Mouse (Mus musculus) heart, embryonic 14.5 days (tissue): Measurements from ENCODE around the gene Mark2. TPM values are rescaled to one million over a fixed set of nuclear protein-coding genes. Genes with fewer than 3 reads are reported as not detected.
A peak's percentile ranks its signal among the peaks of the same experiment; 100 is the strongest.

ENCODE experiments used
- ATAC-seq: fragments of 200-750 bp; cut with Nextera tagmentation; 2 replicates; pipeline ENCODE4 v1.8.0; 2017; ENCODE audit warnings: low read depth, moderate TSS enrichment; ENCODE audit not compliant: insufficient number of reproducible peaks, insufficient read depth, low FRiP score
- H3K27ac ChIP-seq, 2 experiments: fragments of 200-500 bp in 1 of 2; fragments of 300-500 bp in 1 of 2; sonication (generic) in 1 of 2; replicated peaks in 1 of 2; 2 replicates each; pipeline ENCODE4 v1.5.1; 2012 to 2014; ENCODE audit warnings: low read depth in 2 of 2, low read length in 2 of 2, control low read depth in 1 of 2, mild to moderate bottlenecking in 1 of 2, mixed read lengths in 1 of 2; ENCODE audit not compliant: control insufficient read depth in 1 of 2, insufficient read depth in 1 of 2
- H3K27me3 ChIP-seq: fragments of 300-500 bp; sonication (generic); 2 replicates; pipeline ENCODE4 v1.6.1; 2014; ENCODE audit warnings: mild to moderate bottlenecking, low read length, control low read depth; ENCODE audit not compliant: control insufficient read depth, insufficient read depth
- H3K36me3 ChIP-seq: fragments of 300-500 bp; sonication (generic); 2 replicates; pipeline ENCODE4 v1.6.1; 2014; ENCODE audit warnings: mild to moderate bottlenecking, control low read depth, low read length, mixed read lengths; ENCODE audit not compliant: control insufficient read depth, insufficient read depth
- H3K4me1 ChIP-seq, 2 experiments: fragments of 200-500 bp in 1 of 2; fragments of 300-500 bp in 1 of 2; sonication (generic) in 1 of 2; 2 replicates each; pipeline ENCODE4 v1.6.1; 2012 to 2014; ENCODE audit warnings: low read length in 2 of 2, control low read depth in 1 of 2, mixed read lengths in 1 of 2; ENCODE audit not compliant: control insufficient read depth in 2 of 2, insufficient read depth in 2 of 2
- H3K4me2 ChIP-seq: fragments of 300-500 bp; sonication (generic); 2 replicates; pipeline ENCODE4 v1.6.1; 2014; ENCODE audit warnings: mild to moderate bottlenecking, low read length
- H3K4me3 ChIP-seq, 2 experiments: fragments of 200-500 bp in 1 of 2; fragments of 300-500 bp in 1 of 2; sonication (generic) in 1 of 2; 2 replicates each; pipeline ENCODE4 v1.5.1; 2012 to 2014; ENCODE audit warnings: low read length in 2 of 2, mild to moderate bottlenecking in 2 of 2, control low read depth in 1 of 2, low read depth in 1 of 2, moderate library complexity in 1 of 2; ENCODE audit not compliant: control insufficient read depth in 1 of 2, insufficient read depth in 1 of 2
- H3K9ac ChIP-seq: fragments of 300-500 bp; sonication (generic); 2 replicates; pipeline ENCODE4 v1.6.1; 2014; ENCODE audit warnings: mild to moderate bottlenecking, low read length
- H3K9me3 ChIP-seq: fragments of 300-500 bp; sonication (generic); 2 replicates; pipeline ENCODE4 v1.6.1; 2016; ENCODE audit warnings: low read length, control low read depth; ENCODE audit not compliant: control insufficient read depth
- WGBS: fragments of 180-500 bp; shearing (Covaris S2); extraction: QIAGEN DNeasy Blood & Tissue Kit; methylation state at CpG from one replicate; pipeline ENCODE4 v1.1.7; 2014; 5-methylcytosine and 5-hydroxymethylcytosine counted together
- polyA plus RNA-seq: library from polyadenylated mRNA; unstranded; fragments of >200 nt; fragmentation: Nextera tagmentation; extraction: Ambion mirVana; gene quantifications from 2 replicates; pipeline ENCODE4 v1.2.1, GENCODE M21; 2014

Gene Mark2
- polyA plus RNA-seq, 1 experiment from 2014 or later, result 40.2 TPM

GRCm38 (mm10) chr19:7239574-7239973 is 102.1 kb downstream of the Mark2 start:
- peak overlapping the region; percentile 92 for H3K9ac ChIP-seq
- H3K27me3 ChIP-seq, result no peaks in the 10 kb centered on the region
- peaks cover 36% of the 10 kb centered on the region for H3K36me3 ChIP-seq
- peak overlapping the region; percentile 64 to 79 for H3K4me3 ChIP-seq
- peaks cover 2 to 21% of the 10 kb centered on the region in 2 experiments for H3K4me1 ChIP-seq
- ATAC-seq, result no peak
- H3K9me3 ChIP-seq, result peaks cover 5% of the 10 kb centered on the region; the same call in 1 of the 2 replicates
- peak overlapping the region; percentile 80 for H3K4me2 ChIP-seq
- H3K27ac ChIP-seq, result peak overlapping the region in 1 of 2 experiments; percentile 89; a peak in 1 of 4 replicates
- 76% methylated on average over 3 of the region's 3 CpGs for WGBS

- peaks cover 5% of the 10 kb centered on the region; the same call in 1 of the 2 replicates for H3K9me3 ChIP-seq
- no peak overlapping the region for H3K27ac ChIP-seq
- no peak overlapping the region for H3K9ac ChIP-seq
- H3K4me3 ChIP-seq, result no peak overlapping the region
- peaks cover 2 to 21% of the 10 kb centered on the region in 2 experiments for H3K4me1 ChIP-seq
- H3K4me2 ChIP-seq, result no peak overlapping the region
- ATAC-seq, result no peak
- WGBS, result 82% methylated on average over 4 of the region's 4 CpGs
- H3K36me3 ChIP-seq, result peaks cover 64% of the 10 kb centered on the region
- no peaks in the 10 kb centered on the region for H3K27me3 ChIP-seq
Observed at GRCm38 (mm10) chr19:7236742-7237141, 104.9 kb downstream of the Mark2 start.

GRCm38 (mm10) chr19:7236011-7236410 is 105.6 kb downstream of the Mark2 start:
- Histone ChIP-seq H3K27me3 (no peaks in the 10 kb centered on the region), H3K9me3 (peaks cover 5% of the 10 kb centered on the region; the same call in 1 of the 2 replicates), H3K4me2 (no peak overlapping the region), H3K4me1 (peaks cover 2 to 18% of the 10 kb centered on the region in 2 experiments), H3K9ac (no peak overlapping the region), H3K27ac (no peak overlapping the region), H3K36me3 (peaks cover 71% of the 10 kb centered on the region), H3K4me3 (no peak overlapping the region)
- 94% methylated on average over 2 of the region's 2 CpGs for WGBS
- no peak for ATAC-seq

- Histone ChIP-seq H3K9me3 (peaks cover 5% of the 10 kb centered on the region; the same call in 1 of the 2 replicates), H3K27me3 (no peaks in the 10 kb centered on the region), H3K4me1 (peaks cover 2 to 18% of the 10 kb centered on the region in 2 experiments), H3K36me3 (peaks cover 77% of the 10 kb centered on the region), H3K4me3 (no peak overlapping the region), H3K4me2 (no peak overlapping the region), H3K27ac (no peak overlapping the region), H3K9ac (no peak overlapping the region)
- ATAC-seq, result no peak
- WGBS, result 93% methylated on average over 9 of the region's 9 CpGs
Observed at GRCm38 (mm10) chr19:7235461-7235860, 106.2 kb downstream of the Mark2 start.

- H3K4me3 ChIP-seq, result no peak overlapping the region
- H3K9me3 ChIP-seq, result peaks cover 5% of the 10 kb centered on the region; the same call in 1 of the 2 replicates
- no peaks in the 10 kb centered on the region for H3K27me3 ChIP-seq
- peaks cover 85% of the 10 kb centered on the region for H3K36me3 ChIP-seq
- peaks cover 0 to 13% of the 10 kb centered on the region in 2 experiments; a peak in 2 of 4 replicates for H3K4me1 ChIP-seq
- H3K27ac ChIP-seq, result no peak overlapping the region
- 64% methylated on average over 8 of the region's 8 CpGs for WGBS
- no peak for ATAC-seq
- H3K4me2 ChIP-seq, result no peak overlapping the region
- H3K9ac ChIP-seq, result no peak overlapping the region
Observed at GRCm38 (mm10) chr19:7234537-7235221, 107.0 kb downstream of the Mark2 start.

GRCm38 (mm10) chr19:7226511-7226914 is 115.1 kb downstream of the Mark2 start:
- WGBS, result 86% methylated on average over 6 of the region's 6 CpGs

More at GRCm38 (mm10) chr19:7226511-7226914, 115.1 kb downstream of the Mark2 start:
- H3K36me3 ChIP-seq, result peaks cover 63% of the 10 kb centered on the region
- no peaks in the 10 kb centered on the region for H3K9me3 ChIP-seq
- ATAC-seq, result no peak
- no peaks in the 10 kb centered on the region for H3K27me3 ChIP-seq
- H3K4me2 ChIP-seq, result no peak overlapping the region
- H3K9ac ChIP-seq, result no peak overlapping the region
- H3K27ac ChIP-seq, result no peak overlapping the region
- H3K4me3 ChIP-seq, result no peak overlapping the region
- H3K4me1 ChIP-seq, result no peaks in the 10 kb centered on the region
